Mouse (Mus musculus) hindbrain, embryonic 10.5 days (tissue): ENCODE data around the gene Fbxw2. TPM values are rescaled to one million over a fixed set of nuclear protein-coding genes. Genes with fewer than 3 reads are reported as not detected.

Source experiments
- DNase-seq: peaks from one replicate; pipeline ENCODE4 v3.0.0-alpha.2; 2017; ENCODE audit warnings: low spot score
- H3K27ac ChIP-seq: fragments of 300-500 bp; sonication (generic); 2 replicates; pipeline ENCODE4 v1.5.1; 2016; ENCODE audit warnings: mild to moderate bottlenecking, moderate library complexity
- H3K27me3 ChIP-seq: fragments of 300-500 bp; sonication (generic); 2 replicates; pipeline ENCODE4 v1.6.1; 2016; ENCODE audit warnings: mild to moderate bottlenecking; ENCODE audit not compliant: poor library complexity, insufficient read depth, severe bottlenecking
- H3K36me3 ChIP-seq: fragments of 300-500 bp; sonication (generic); 2 replicates; pipeline ENCODE4 v1.6.1; 2016; ENCODE audit warnings: mild to moderate bottlenecking, moderate library complexity
- H3K4me1 ChIP-seq: fragments of 300-500 bp; sonication (generic); replicated peaks from 2 replicates; pipeline ENCODE4 v1.6.1; 2016; ENCODE audit warnings: mild to moderate bottlenecking
- H3K4me3 ChIP-seq: fragments of 300-500 bp; sonication (generic); 2 replicates; pipeline ENCODE4 v1.5.1; 2016; ENCODE audit warnings: mild to moderate bottlenecking, moderate library complexity
- H3K9me3 ChIP-seq: fragments of 300-500 bp; sonication (generic); 2 replicates; pipeline ENCODE4 v1.6.1; 2016; ENCODE audit warnings: mild to moderate bottlenecking, moderate library complexity
- WGBS: fragments of 180-500 bp; shearing (Covaris S2); methylation state at CpG from one replicate; pipeline ENCODE4 v1.1.7; 2016; 5-methylcytosine and 5-hydroxymethylcytosine counted together
- polyA plus RNA-seq: library from polyadenylated mRNA; unstranded; fragments of >200 nt; fragmentation: Nextera tagmentation; extraction: Ambion mirVana; gene quantifications from 2 replicates; pipeline ENCODE4 v1.2.1, GENCODE M21; 2016

Fbxw2 gene
- polyA plus RNA-seq, 1 experiment from 2014 or later, result 73.6 TPM

GRCm38 (mm10) chr2:34783064-34784020, 42.8 kb downstream of the Fbxw2 start:
- Histone ChIP-seq H3K4me1 (no peaks in the 10 kb centered on the region), H3K4me3 (no peak overlapping the region), H3K27me3 (no peaks in the 10 kb centered on the region), H3K27ac (no peak overlapping the region), H3K9me3 (no peaks in the 10 kb centered on the region), H3K36me3 (peaks cover 82% of the 10 kb centered on the region)
- DNase-seq, result no peak
- WGBS, result 93% methylated on average over 14 of the region's 14 CpGs

DNA sequence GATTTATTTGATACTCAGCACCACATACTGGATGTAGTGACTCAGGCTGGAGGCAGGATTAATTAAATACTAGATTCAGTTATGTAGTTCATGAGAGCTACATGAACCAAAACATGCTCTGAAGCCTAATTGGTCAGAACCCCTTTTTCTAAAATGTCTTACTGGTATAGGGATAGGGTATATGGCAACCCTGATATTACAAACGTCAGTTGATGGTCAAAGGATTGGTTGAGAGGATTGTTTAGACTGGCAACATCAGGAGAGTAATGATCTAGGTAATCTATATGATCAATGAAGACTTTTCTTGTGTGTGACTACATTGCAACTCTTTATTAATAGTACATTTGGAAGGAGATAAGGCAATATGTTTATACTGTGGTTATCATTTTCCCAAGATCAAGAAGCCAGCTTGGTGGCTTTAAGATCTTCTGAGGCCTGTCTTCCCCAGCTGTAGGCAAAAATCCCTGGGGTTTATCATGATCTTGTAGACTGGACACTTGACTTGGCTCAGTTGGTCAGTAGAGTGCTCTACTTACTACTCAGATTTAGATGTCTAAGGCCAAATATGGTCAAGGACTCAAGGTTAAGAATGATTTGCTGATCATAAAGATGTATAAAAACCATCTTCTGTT, 48.8 kb downstream of the Fbxw2 start:
- peaks cover 96% of the 10 kb centered on the region for H3K36me3 ChIP-seq
- no peak overlapping the region; the same call in 1 of the 2 replicates for H3K4me3 ChIP-seq

DNA sequence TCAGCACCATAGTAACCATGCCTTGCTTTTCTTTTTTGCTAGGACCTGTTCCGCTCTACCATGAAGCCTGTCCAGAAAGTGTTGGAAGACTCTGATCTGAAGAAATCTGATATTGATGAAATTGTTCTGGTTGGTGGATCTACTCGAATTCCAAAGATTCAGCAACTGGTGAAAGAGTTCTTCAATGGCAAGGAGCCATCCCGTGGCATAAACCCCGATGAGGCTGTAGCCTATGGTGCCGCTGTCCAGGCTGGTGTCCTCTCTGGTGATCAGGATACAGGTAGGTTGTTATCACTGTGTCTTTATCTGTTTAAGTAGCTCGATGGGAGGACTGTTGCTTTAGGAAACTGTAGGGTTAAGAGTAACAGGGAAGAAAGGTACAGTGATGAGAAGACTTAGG, 51.6 kb downstream of the Fbxw2 start:
- H3K27ac ChIP-seq, result no peak overlapping the region
- WGBS, result 93% methylated on average over 6 of the region's 6 CpGs
- peaks cover 53% of the 10 kb centered on the region for H3K4me1 ChIP-seq
- no peaks in the 10 kb centered on the region for H3K27me3 ChIP-seq
- no peaks in the 10 kb centered on the region for H3K9me3 ChIP-seq
- peak overlapping the region; percentile 100 for H3K4me3 ChIP-seq
- H3K36me3 ChIP-seq, result peaks cover 70% of the 10 kb centered on the region
- DNase-seq, result no peak

More for the DNA sequence above, 48.8 kb downstream of the Fbxw2 start:
- no peaks in the 10 kb centered on the region for H3K27me3 ChIP-seq
- peaks cover 44% of the 10 kb centered on the region for H3K4me1 ChIP-seq
- WGBS, result 65% methylated on average over 1 of the region's 1 CpGs
- H3K27ac ChIP-seq, result no peak overlapping the region
- H3K9me3 ChIP-seq, result no peaks in the 10 kb centered on the region
- no peak for DNase-seq

DNA sequence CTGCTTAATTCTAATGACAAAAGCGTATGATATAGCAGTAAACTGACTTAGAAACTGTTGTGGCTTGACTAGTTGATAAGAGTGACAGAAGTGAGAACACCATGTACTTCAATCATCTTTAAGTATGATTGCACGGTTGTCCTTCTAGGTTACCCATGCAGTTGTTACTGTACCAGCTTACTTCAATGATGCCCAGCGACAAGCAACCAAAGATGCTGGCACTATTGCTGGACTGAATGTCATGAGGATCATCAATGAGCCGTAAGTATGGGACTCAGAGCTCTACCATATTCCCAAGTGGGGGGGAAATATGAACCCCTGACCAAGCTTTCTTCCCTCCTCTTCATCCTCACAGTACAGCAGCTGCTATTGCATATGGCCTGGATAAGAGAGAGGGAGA, 52.4 kb downstream of the Fbxw2 start:
- H3K36me3 ChIP-seq, result peaks cover 62% of the 10 kb centered on the region
- H3K4me1 ChIP-seq, result peaks cover 53% of the 10 kb centered on the region
- 92% methylated on average over 4 of the region's 4 CpGs for WGBS
- no peaks in the 10 kb centered on the region for H3K9me3 ChIP-seq
- no peak overlapping the region for H3K27ac ChIP-seq
- no peak for DNase-seq
- no peaks in the 10 kb centered on the region for H3K27me3 ChIP-seq
- peak overlapping the region; percentile 100 for H3K4me3 ChIP-seq

DNA sequence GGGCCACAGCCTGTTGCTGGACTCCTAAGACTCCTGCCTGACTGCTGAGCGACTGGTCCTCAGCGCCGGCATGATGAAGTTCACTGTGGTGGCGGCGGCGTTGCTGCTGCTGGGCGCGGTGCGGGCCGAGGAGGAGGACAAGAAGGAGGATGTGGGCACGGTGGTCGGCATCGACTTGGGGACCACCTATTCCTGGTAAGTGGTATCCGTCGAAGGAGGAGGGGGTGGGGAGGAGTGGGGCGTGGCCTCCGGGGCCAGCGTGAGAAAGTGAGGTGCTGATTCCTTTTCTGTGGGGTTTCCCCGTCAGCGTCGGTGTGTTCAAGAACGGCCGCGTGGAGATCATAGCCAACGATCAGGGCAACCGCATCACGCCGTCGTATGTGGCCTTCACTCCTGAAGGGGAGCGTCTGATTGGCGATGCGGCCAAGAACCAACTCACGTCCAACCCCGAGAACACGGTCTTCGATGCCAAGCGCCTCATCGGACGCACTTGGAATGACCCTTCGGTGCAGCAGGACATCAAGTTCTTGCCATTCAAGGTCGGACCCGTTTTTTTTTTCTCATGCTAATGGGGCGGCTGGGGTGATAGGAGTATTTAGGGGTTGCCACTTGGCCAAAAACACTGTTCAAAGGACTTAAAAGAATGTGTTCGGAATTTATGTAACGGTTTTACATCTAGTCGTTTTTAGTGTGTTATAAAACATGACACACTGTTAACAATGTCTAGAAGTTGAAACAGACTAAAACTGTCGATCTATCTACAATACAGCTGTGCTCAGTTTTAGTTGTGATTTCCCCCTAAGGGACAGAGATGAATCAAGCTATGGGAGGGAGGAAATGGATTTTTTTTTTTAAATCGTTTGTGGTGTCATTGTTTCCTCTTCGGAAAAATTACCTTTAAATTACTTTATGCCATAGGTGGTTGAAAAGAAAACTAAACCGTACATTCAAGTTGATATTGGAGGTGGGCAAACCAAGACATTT, 53.6 kb downstream of the Fbxw2 start:
- Histone ChIP-seq H3K4me1 (peaks cover 53% of the 10 kb centered on the region), H3K36me3 (peaks cover 51% of the 10 kb centered on the region), H3K27ac (peak overlapping the region; percentile 98), H3K9me3 (no peaks in the 10 kb centered on the region), H3K4me3 (peak overlapping the region; percentile 100), H3K27me3 (no peaks in the 10 kb centered on the region)
- WGBS, result 5% methylated on average over 50 of the region's 50 CpGs
- no peak for DNase-seq

- Histone ChIP-seq H3K9me3 (no peaks in the 10 kb centered on the region; the same call in 1 of the 2 replicates), H3K27ac (peak within 1 kb of the TSS; percentile 98), H3K4me3 (peak within 1 kb of the TSS; percentile 100), H3K27me3 (no peaks in the 10 kb centered on the region), H3K4me1 (peaks cover 47% of the 10 kb centered on the region), H3K36me3 (peaks cover 41% of the 10 kb centered on the region)
- peak; percentile 100 for DNase-seq
- under 1% methylated on average over 60 of the region's 60 CpGs for WGBS
Observed at GRCm38 (mm10) chr2:34771368-34772226, 54.5 kb downstream of the Fbxw2 start, which contains the start of gene Hspa5. Gene Hspa5, plus strand, starts transcription at chr2:34771970.

- peak overlapping the region; percentile 98 for H3K27ac ChIP-seq
- no peak for DNase-seq
- H3K36me3 ChIP-seq, result peaks cover 35% of the 10 kb centered on the region
- no peaks in the 10 kb centered on the region; the same call in 1 of the 2 replicates for H3K9me3 ChIP-seq
- WGBS, result 5% methylated on average over 6 of the region's 6 CpGs
- no peaks in the 10 kb centered on the region for H3K27me3 ChIP-seq
- H3K4me1 ChIP-seq, result peaks cover 40% of the 10 kb centered on the region
- peak overlapping the region; percentile 100 for H3K4me3 ChIP-seq
Observed at GRCm38 (mm10) chr2:34770951-34771350, 55.2 kb downstream of the Fbxw2 start.

DNA sequence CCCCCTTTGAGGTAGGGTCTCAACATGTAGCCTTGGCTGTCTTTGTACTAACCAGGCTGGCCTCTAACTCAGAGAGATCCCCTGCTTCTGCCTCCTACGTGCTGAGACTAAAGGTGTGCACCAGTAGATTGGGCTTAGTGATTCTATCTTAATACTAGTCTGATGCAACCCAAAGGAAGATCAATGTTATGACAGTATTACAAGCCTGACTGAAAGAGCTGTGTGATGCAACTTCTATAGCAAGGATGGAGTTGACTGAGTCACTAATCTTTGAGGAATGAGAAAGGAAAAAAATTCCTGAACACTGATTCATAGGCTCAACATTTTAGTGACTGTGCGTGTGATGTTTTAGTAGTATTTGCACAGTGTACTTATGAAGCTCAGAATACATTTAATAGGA, 56.1 kb downstream of the Fbxw2 start:
- WGBS, result 94% methylated on average over 2 of the region's 2 CpGs
- H3K4me3 ChIP-seq, result peak overlapping the region; percentile 100

DNA sequence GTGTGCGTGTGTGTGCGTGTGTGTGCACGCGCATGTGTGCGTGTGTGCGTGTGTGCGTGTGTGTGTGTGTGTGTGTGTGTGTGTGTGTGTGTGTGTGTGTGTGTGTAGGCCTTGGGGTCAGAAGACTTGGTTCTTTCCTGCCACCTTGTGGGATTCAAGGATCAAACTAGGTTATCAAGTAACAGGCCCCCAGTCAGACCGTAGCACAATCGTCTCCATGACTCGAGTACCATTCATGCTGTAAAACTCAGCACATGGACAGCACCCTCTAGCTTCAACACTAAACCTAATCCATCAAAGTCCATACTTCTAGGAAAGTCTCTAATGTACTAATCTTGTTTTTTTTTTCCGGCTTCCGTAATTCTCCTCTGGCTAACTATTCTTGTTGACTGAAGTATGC, 61.3 kb downstream of the Fbxw2 start:
- no peak overlapping the region for H3K27ac ChIP-seq
- 78% methylated on average over 12 of the region's 12 CpGs for WGBS
- no peak for DNase-seq

More for the DNA sequence above, 56.1 kb downstream of the Fbxw2 start:
- H3K27me3 ChIP-seq, result no peaks in the 10 kb centered on the region
- peaks cover 31% of the 10 kb centered on the region for H3K4me1 ChIP-seq
- H3K36me3 ChIP-seq, result peaks cover 26% of the 10 kb centered on the region
- DNase-seq, result no peak
- H3K27ac ChIP-seq, result no peak overlapping the region
- no peaks in the 10 kb centered on the region; the same call in 1 of the 2 replicates for H3K9me3 ChIP-seq

GRCm38 (mm10) chr2:34762872-34763271, 63.2 kb downstream of the Fbxw2 start:
- WGBS, result 66% methylated on average over 2 of the region's 2 CpGs
- H3K4me3 ChIP-seq, result no peak overlapping the region
- H3K36me3 ChIP-seq, result no peaks in the 10 kb centered on the region
- no peaks in the 10 kb centered on the region for H3K27me3 ChIP-seq
- H3K9me3 ChIP-seq, result no peaks in the 10 kb centered on the region; the same call in 1 of the 2 replicates
- H3K27ac ChIP-seq, result no peak overlapping the region
- DNase-seq, result no peak
- no peaks in the 10 kb centered on the region for H3K4me1 ChIP-seq

More for the DNA sequence above, 61.3 kb downstream of the Fbxw2 start:
- no peaks in the 10 kb centered on the region for H3K36me3 ChIP-seq
- H3K27me3 ChIP-seq, result no peaks in the 10 kb centered on the region
- no peaks in the 10 kb centered on the region; the same call in 1 of the 2 replicates for H3K9me3 ChIP-seq
- H3K4me1 ChIP-seq, result no peaks in the 10 kb centered on the region
- H3K4me3 ChIP-seq, result no peak overlapping the region

DNA sequence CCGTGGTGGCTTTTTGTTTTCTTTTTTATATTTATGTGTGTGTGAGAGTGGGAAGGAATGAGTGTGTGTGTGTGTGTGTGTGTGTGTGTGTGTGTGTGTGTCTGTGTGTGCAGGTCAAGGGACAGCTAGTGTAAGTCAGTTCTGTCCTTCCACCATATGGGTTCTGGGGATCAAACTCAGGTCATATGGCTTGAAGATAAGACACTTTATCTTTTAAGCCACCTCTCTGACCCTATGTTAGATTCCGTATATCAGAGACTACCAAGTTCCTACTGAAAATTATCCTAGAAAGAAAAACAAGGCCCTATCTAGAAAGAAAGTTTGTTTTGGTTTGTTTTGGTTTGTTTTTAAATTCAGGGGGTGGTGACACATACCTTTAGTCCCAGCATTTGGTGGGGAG, 63.9 kb downstream of the Fbxw2 start:
- DNase-seq, result no peak
- Histone ChIP-seq H3K36me3 (no peaks in the 10 kb centered on the region), H3K27ac (no peak overlapping the region), H3K27me3 (no peaks in the 10 kb centered on the region), H3K4me1 (no peaks in the 10 kb centered on the region), H3K4me3 (no peak overlapping the region), H3K9me3 (no peaks in the 10 kb centered on the region; the same call in 1 of the 2 replicates)
- WGBS, result 89% methylated on average over 2 of the region's 2 CpGs
